Mouse (Mus musculus): ENCODE measurements at regions not wholly inside any gene's neighbourhood (a gene's known extent, or its start where the extent isn't known, plus 50 kb on each side); places are given as distances from the start of the nearest gene placed in this dataset.

- TF ChIP-seq CTCF (IDR thresholded peaks at IDR 0.05) = no peak
- no peak for TF ChIP-seq EP300 (IDR thresholded peaks at IDR 0.05)
Measured at GRCm38 (mm10) chr9:91193221-91193620, 169.0 kb upstream of the Zic4 start.
